Mouse (Mus musculus) naive thymus-derived CD4-positive, alpha-beta T cell, adult 2 months (primary cell): ENCODE data around the gene G3bp2.
A peak's percentile ranks its signal among the peaks of the same experiment; 100 is the strongest.

Experiments used
- DNase-seq: peaks from one replicate; pipeline ENCODE4 v3.0.0-alpha.2; 2011; ENCODE audit warnings: low read depth

G3bp2 gene

GRCm38 (mm10) chr5:92098351-92099109 lies 15.0 kb upstream of the G3bp2 start:
- no peak for DNase-seq

DNA sequence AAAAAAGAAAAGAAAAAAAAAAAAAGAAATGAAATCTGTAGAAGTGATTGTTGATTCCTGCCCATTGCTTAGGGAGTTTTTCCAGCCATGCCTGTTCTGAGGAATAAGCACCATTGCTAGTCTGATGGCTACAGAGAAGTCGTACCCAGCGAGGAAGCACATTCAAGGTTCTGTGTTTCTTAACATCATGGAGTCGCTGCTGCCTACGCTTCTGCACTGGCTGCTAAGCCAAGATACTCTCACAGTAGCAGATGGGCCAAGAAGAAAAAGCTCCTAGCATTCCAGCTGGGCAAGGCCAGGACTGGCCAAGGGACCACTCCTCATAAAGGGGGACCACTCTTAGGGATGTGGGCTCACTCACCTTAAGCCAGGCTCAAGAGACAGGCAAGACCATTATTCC lies 14.3 kb upstream of the G3bp2 start:
- no peak for DNase-seq

DNA sequence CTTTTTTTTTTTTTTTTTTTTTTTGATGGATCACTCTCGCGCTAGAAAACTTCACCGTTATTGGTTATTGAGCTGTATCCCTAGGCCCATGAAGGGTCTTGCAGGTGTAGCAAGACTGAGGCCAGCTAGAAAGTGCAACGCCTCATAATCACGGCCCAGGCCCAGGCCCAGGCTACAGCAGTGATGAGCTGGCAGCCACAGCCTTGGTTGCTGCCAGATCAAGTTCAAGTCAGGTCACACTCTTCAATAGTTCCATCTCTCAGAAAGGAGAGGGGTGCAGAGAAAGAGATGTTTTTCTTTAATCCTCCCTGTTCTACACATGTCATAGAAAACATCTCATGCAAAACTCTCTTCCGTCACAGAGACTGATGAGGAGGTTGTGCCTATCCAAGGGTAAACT lies 13.3 kb upstream of the G3bp2 start:
- DNase-seq: no peak

DNA sequence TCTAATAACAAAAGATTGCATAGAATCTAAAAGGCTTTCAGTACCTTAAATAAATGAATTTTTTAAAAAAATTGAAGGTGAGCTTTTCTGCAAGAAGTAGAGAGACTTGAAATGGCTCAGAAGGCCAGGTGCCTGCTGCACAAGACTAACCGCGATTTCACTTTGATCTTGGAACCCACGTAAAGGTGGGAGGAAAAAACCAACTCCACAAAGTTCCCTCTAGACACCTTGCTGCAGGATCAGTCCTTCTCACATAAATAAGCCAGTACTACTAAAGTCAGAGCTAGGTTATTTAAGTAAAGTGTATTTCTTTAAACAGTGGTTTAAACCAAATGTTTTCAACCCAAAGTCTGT lies 10.5 kb upstream of the G3bp2 start:
- DNase-seq: peak; percentile 77

DNA sequence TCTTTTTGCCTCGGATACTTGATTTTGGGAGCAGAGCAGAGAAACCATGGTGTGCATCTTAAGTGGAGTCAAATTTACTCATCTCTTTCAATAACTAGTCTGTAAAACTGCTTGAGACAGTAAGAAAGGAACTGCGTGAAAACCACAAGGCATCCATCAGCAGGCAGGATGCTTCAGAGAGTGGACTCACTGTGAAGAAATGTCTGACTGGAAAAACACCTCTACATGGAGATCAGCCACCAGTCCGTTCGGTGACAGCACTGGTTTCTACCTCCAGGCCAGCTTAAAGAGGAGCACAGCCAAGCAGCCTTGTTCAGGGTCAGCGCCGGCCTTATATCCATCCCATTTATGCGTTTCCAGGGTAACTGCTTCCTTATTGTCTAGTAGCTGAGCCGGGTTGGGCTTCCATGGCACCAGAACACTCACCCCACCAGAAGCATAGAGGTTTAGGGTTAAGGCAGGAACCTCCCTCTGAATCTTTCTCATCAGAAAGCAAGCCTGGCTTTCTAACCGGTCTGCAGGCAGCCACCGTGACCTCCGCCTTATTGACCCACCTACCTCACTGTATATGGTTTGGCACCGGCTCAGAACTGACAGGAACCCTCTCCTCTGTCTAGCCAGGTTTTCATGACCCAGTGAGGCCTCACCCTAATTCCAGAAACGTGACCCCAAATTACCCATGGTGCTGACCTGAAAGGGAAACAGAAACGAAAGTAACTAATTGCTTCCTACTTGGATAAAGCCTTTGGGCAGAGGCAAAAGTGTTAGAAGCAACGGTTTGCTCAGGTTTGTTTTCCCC lies 9.9 kb upstream of the G3bp2 start:
- peak; percentile 67 for DNase-seq

GRCm38 (mm10) chr5:92087469-92087868 lies 4.0 kb upstream of the G3bp2 start:
- no peak for DNase-seq

DNA sequence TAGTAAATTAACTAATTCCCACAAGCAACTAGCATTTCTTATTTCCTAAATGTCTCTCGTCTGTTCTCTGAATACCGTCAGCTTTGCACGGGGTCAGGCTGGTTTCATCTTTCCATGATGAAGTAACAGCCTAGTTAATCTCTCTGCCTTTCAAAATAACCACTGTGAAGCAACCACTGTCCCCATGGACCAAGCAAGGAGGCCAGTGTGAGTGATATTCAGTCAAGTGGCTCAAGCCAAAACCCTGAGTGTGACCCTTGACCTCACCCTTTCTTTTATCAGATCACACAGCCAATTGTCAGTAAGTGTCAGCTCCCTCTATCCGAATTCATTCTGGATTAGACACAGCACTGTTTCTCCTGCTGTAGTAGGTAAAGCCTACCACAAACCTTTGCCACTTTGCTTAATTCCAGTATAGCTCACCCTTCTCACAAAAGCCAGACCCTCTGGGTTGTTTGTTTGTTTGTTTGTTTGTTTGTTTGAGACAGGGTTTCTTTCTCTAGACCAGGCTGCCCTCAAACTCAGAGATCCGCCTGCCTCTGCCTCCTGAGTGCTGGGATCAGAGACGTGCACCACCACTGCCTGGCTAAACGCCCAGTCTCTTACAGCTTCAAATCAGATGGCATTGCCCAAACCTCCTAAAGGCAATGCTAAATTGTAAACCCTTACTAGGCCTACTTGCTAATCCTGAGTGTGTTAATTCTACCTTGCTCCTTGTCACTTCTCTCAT lies 2.5 kb upstream of the G3bp2 start:
- no peak for DNase-seq

GRCm38 (mm10) chr5:92085246-92085645 lies 1.7 kb upstream of the G3bp2 start:
- DNase-seq: no peak

GRCm38 (mm10) chr5:92082821-92083401 lies 608 bp downstream of the G3bp2 start:
- DNase-seq: peak; percentile 75

GRCm38 (mm10) chr5:92081326-92081725 lies 2.2 kb downstream of the G3bp2 start:
- no peak for DNase-seq

DNA sequence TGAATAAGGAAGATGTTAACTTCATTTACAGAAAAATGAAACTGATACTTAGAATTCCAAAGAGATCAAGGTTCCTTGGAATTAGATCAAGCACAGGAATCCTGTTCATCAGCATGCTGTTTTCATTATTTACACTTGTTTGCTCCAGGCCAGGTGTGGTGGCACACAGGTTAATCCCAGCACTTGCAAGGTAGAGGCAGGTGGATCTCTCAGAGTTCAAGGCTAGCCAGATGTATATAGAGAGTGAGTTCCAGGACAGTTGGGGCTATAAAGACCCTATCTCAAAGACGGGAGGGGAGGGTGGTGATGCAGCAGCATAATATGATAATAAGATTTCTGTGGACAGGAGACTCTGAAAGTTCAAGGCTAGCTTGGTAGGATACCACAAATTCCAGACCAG lies 3.1 kb downstream of the G3bp2 start:
- no peak for DNase-seq

DNA sequence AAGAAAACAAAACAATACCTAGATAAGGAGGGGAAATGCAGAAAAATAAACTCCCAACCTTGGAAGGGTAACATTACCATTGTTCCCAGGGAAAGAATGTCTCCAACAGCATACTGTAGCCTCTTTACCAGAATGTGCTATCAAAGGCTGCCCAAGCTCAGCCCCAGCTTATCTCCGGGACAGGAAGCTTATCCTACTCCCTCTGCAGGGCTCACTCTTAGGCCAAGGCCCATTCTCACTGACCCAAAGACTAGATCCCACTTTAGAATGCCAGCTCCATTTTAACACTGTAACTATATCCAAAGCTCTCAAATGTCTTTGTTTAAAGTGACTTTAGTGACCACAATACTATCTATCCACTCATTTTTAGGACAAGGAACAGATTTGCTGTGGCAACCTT lies 4.2 kb downstream of the G3bp2 start:
- DNase-seq: no peak

DNA sequence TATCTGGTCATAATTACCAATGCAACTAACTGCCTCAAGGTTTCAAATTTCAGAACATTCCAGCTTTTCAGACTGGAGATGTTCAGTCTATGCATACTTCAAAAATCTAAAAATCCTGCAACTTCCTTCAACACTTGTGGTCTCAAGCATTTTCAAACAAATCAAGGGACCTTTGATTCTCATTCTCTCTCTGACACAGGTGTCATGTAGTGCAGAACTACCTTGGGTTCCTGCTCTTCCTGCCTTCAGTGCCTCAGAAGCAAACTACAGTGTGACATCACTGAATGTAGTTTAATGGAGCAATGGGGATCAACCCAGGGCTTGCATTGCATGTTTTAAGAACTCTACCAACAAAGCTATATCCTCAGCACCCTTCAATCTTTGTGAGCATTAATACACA lies 4.8 kb downstream of the G3bp2 start:
- peak; percentile 71 for DNase-seq

DNA sequence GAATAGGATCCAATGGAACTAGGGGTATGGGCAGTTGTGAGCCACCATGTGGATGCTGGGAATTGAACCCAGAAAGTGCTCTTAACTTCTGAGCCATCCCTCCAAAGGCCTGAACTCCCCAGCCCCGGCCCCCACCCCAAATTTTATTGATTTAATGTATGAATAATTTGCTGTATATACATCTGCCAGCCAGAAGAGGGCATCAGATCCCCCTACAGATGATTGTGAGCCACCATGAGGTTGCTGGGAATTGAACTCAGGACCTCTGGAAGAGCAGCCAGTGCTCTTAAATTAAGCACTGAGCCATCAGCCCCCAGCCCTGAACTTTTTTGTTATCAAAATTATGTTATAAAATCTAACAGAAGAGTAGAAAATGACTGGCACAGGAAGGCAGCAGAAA lies 7.2 kb downstream of the G3bp2 start:
- peak; percentile 46 for DNase-seq

- DNase-seq: no peak
These were observed 9.5 kb downstream of the G3bp2 start for GRCm38 (mm10) chr5:92074061-92074460.

GRCm38 (mm10) chr5:92063192-92063591 lies 20.3 kb downstream of the G3bp2 start:
- no peak for DNase-seq

- no peak for DNase-seq
These were observed 30.7 kb downstream of the G3bp2 start for GRCm38 (mm10) chr5:92052866-92053265.

GRCm38 (mm10) chr5:92050419-92050818 lies 33.1 kb downstream of the G3bp2 start:
- no peak for DNase-seq

- no peak for DNase-seq
These were observed 39.7 kb downstream of the G3bp2 start, which contains the start of gene Cdkl2 for GRCm38 (mm10) chr5:92043783-92044182. TSS of gene Cdkl2 (minus strand) at chr5:92043883.

DNA sequence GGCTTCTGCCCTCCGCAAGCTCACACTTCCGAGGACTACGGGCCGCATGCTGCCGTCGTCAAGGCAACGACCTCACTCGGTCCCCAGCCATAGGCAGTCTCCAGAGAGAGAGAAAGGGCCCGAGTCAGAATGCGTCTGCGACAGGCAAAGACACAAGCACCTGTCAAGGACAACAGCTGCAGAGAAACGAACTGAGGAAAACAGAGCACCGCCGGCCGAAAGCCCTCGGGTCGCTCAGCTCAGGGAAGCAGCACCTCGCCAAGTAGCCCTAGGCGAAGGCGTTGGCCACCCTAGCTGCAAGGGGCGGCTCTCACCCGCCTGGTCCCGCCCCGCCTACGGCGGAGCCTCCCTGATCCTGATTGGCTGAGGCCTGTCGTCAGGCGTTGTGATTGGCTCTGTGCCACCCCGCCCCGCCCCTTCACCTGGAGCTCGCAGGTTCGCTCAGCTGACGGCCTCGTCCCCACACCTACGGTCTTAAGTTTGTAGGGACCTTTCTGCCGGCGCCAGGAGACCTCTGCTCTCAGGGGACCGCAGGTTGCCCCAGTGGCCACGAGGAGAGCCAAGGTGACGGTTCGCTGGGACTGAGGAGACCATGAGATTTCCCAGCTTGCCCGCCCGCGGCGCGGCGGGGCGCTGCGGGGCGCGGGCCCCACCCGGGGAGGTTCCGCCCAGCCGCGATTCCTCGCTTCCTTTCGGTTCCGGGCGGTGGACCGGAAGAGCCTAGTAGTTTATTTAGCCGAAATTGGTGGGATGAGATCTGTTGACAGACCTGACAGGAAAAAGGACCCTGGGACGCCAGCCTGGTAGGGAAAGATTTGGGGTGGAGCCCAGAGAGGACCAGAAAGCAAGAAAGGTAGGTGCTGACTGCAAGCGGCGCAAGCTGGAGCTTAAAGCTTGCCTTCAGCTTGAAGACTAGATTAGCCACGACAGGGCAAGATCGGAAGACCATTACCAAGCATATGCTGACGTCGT lies 40.9 kb downstream of the G3bp2 start:
- DNase-seq: peak; percentile 97

DNA sequence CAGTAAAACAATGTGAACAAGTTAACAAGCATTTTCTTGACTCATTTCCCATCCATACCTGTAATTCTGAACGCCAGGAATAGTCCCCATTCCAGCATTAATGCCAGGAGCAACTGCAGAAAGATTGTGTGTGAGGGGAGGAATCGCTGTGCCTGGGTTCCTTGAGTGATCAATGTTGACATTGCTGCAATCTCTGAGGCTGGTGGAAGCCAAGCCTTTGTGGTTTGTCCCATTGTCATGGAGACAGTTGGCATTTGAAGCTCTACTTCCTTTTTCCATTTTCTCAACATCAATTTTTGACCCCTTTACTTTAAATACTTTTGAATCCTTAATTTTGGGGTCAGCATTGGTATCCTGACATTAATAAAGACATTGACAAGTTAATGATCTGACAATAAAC lies 63.6 kb downstream of the G3bp2 start:
- no peak for DNase-seq
